Mouse (Mus musculus) liver, embryonic 12.5 days (tissue): ENCODE measurements at regions not wholly inside any gene's neighbourhood (a gene's known extent, or its start where the extent isn't known, plus 50 kb on each side); places are given as distances from the start of the nearest gene placed in this dataset.

Experiments
- ATAC-seq: fragments of 200-750 bp; cut with Nextera tagmentation; 2 replicates; pipeline ENCODE4 v1.8.0; 2017; ENCODE audit warnings: moderate number of reproducible peaks, mild to moderate bottlenecking, moderate library complexity
- H3K27ac ChIP-seq: fragments of 300-500 bp; sonication (generic); 2 replicates; pipeline ENCODE4 v1.5.1; 2016; ENCODE audit warnings: mild to moderate bottlenecking
- H3K27me3 ChIP-seq: fragments of 300-500 bp; sonication (generic); replicated peaks from 2 replicates; pipeline ENCODE4 v1.6.1; 2016; ENCODE audit warnings: mild to moderate bottlenecking, moderate library complexity
- H3K36me3 ChIP-seq: fragments of 300-500 bp; sonication (generic); 2 replicates; pipeline ENCODE4 v1.6.1; 2016; ENCODE audit warnings: mild to moderate bottlenecking, moderate library complexity
- H3K4me1 ChIP-seq: fragments of 300-500 bp; sonication (generic); 2 replicates; pipeline ENCODE4 v1.6.1; 2016
- H3K4me2 ChIP-seq: fragments of 300-500 bp; sonication (generic); 2 replicates; pipeline ENCODE4 v1.6.1; 2016; ENCODE audit warnings: mild to moderate bottlenecking, moderate library complexity
- H3K4me3 ChIP-seq: fragments of 300-500 bp; sonication (generic); 2 replicates; pipeline ENCODE4 v1.5.1; 2016; ENCODE audit warnings: mild to moderate bottlenecking, moderate library complexity
- H3K9ac ChIP-seq: fragments of 300-500 bp; sonication (generic); 2 replicates; pipeline ENCODE4 v1.6.1; 2016; ENCODE audit warnings: mild to moderate bottlenecking, moderate library complexity
- H3K9me3 ChIP-seq: fragments of 300-500 bp; sonication (generic); replicated peaks from 2 replicates; pipeline ENCODE4 v1.6.1; 2016; ENCODE audit warnings: mild to moderate bottlenecking, moderate library complexity
- WGBS: fragments of 180-500 bp; shearing (Covaris S2); methylation state at CpG from one replicate; pipeline ENCODE4 v1.1.7; 2016; ENCODE audit not compliant: insufficient replicate concordance; 5-methylcytosine and 5-hydroxymethylcytosine counted together

GRCm38 (mm10) chr1:43247609-43248008 lies 50.8 kb upstream of the Fhl2 start:
- ATAC-seq: no peak
- Histone ChIP-seq H3K4me1 (no peaks in the 10 kb centered on the region), H3K4me3 (no peak overlapping the region), H3K27me3 (no peaks in the 10 kb centered on the region), H3K27ac (no peak overlapping the region), H3K9ac (no peak overlapping the region), H3K36me3 (no peaks in the 10 kb centered on the region), H3K4me2 (no peak overlapping the region), H3K9me3 (no peaks in the 10 kb centered on the region)
- WGBS: 63% methylated on average over 1 of the region's 1 CpGs

- no peak overlapping the region for H3K9ac ChIP-seq
- no peaks in the 10 kb centered on the region for H3K4me1 ChIP-seq
- no peak overlapping the region for H3K4me3 ChIP-seq
- 65% methylated on average over 6 of the region's 6 CpGs for WGBS
- H3K4me2 ChIP-seq: no peak overlapping the region
- no peaks in the 10 kb centered on the region for H3K9me3 ChIP-seq
- ATAC-seq: no peak
- no peak overlapping the region for H3K27ac ChIP-seq
- H3K36me3 ChIP-seq: no peaks in the 10 kb centered on the region
- H3K27me3 ChIP-seq: no peaks in the 10 kb centered on the region
Measured at GRCm38 (mm10) chr1:43250281-43250680, 53.5 kb upstream of the Fhl2 start.

- Histone ChIP-seq H3K4me2 (no peak overlapping the region), H3K27ac (no peak overlapping the region), H3K9me3 (no peaks in the 10 kb centered on the region), H3K36me3 (no peaks in the 10 kb centered on the region), H3K4me3 (no peak overlapping the region), H3K9ac (no peak overlapping the region), H3K4me1 (no peaks in the 10 kb centered on the region), H3K27me3 (no peaks in the 10 kb centered on the region)
- 66% methylated on average over 7 of the region's 7 CpGs for WGBS
- ATAC-seq: no peak
Measured at GRCm38 (mm10) chr1:43251356-43251755, 54.6 kb upstream of the Fhl2 start.

- no peak overlapping the region for H3K9ac ChIP-seq
- no peaks in the 10 kb centered on the region for H3K36me3 ChIP-seq
- H3K9me3 ChIP-seq: no peaks in the 10 kb centered on the region
- no peak overlapping the region for H3K27ac ChIP-seq
- no peaks in the 10 kb centered on the region for H3K4me1 ChIP-seq
- H3K27me3 ChIP-seq: no peaks in the 10 kb centered on the region
- WGBS: 64% methylated on average over 1 of the region's 1 CpGs
- no peak for ATAC-seq
- H3K4me3 ChIP-seq: no peak overlapping the region
- no peak overlapping the region for H3K4me2 ChIP-seq
Measured at GRCm38 (mm10) chr1:43254129-43254528, 57.3 kb upstream of the Fhl2 start.

DNA sequence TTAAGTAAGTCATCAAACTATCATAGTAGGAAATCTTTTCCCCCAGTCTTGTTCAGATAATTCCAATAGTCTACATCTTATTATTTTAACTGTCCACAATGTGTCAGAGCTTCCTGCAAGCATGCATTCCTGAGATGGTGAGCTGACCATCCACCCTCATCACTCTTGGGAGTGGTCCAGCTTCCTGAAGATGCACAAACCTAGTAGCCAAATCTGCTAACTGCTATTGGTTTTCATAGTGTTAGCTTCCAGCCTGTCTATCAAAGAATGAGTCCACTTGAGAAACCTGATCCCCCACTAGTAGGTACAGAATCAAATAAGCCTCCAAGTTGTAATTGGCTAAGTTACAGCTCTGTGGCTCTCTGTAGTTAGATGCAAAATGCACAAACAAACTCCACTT lies 59.3 kb upstream of the Fhl2 start:
- Histone ChIP-seq H3K4me3 (no peak overlapping the region), H3K27me3 (no peaks in the 10 kb centered on the region), H3K36me3 (no peaks in the 10 kb centered on the region), H3K9me3 (no peaks in the 10 kb centered on the region), H3K4me2 (no peak overlapping the region), H3K4me1 (no peaks in the 10 kb centered on the region), H3K27ac (no peak overlapping the region), H3K9ac (no peak overlapping the region)
- no peak for ATAC-seq

DNA sequence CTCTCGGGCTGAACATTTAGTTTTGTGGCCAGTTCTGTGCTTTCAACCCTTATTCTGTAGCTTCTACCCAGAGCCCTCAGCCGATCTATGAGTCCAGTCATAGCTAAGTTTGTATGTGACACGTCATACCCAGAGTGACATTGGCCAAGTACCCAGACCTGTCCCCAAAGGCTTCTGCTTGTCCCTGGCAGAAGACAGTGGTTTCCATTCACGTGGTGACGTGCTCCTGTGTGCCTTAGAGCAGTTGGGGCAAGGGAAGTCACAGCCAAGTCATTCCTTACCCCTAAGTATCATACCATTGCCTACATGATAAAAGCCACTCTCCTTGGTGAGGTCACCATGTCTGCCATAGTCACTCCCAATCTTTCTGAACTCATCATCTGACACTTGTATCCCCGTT lies 61.1 kb upstream of the Fhl2 start:
- H3K9ac ChIP-seq: no peak overlapping the region
- H3K36me3 ChIP-seq: no peaks in the 10 kb centered on the region
- no peak overlapping the region for H3K4me3 ChIP-seq
- no peaks in the 10 kb centered on the region for H3K9me3 ChIP-seq
- no peak overlapping the region for H3K27ac ChIP-seq
- no peaks in the 10 kb centered on the region for H3K27me3 ChIP-seq
- WGBS: 54% methylated on average over 6 of the region's 6 CpGs
- H3K4me2 ChIP-seq: no peak overlapping the region
- no peak for ATAC-seq
- H3K4me1 ChIP-seq: no peaks in the 10 kb centered on the region

DNA sequence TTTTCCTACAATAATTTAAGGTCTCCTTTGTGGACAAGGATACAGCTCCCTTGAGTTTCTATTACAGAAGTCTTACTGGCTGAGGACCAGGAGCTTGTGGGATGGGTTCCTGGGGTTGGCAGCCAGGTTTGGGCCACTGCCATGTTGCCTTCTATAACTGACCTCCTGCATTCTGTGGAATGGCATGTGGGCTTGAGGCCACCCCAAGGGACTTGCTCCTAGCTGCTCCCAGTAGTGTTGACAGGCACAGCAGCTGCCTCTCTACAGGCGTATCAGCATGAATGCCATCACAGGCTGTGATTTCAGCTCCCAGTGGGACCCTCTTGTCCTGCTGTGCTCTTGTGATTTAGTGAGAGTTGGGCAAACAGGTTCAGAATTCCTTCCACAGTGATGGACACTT lies 63.1 kb upstream of the Fhl2 start:
- no peak overlapping the region for H3K9ac ChIP-seq
- WGBS: 69% methylated on average over 1 of the region's 1 CpGs
- ATAC-seq: no peak

GRCm38 (mm10) chr1:43260491-43260890 lies 63.7 kb upstream of the Fhl2 start:
- Histone ChIP-seq H3K36me3 (no peaks in the 10 kb centered on the region), H3K27me3 (no peaks in the 10 kb centered on the region), H3K4me2 (no peak overlapping the region), H3K4me1 (no peaks in the 10 kb centered on the region), H3K4me3 (no peak overlapping the region), H3K27ac (no peak overlapping the region), H3K9ac (no peak overlapping the region), H3K9me3 (no peaks in the 10 kb centered on the region)
- no peak for ATAC-seq
- WGBS: 76% methylated on average over 4 of the region's 4 CpGs

More for the DNA sequence above, 63.1 kb upstream of the Fhl2 start:
- H3K4me3 ChIP-seq: no peak overlapping the region
- H3K4me1 ChIP-seq: no peaks in the 10 kb centered on the region
- H3K27me3 ChIP-seq: no peaks in the 10 kb centered on the region
- no peak overlapping the region for H3K4me2 ChIP-seq
- H3K27ac ChIP-seq: no peak overlapping the region
- no peaks in the 10 kb centered on the region for H3K36me3 ChIP-seq
- no peaks in the 10 kb centered on the region for H3K9me3 ChIP-seq

GRCm38 (mm10) chr1:43264407-43264889 lies 67.7 kb upstream of the Fhl2 start:
- Histone ChIP-seq H3K27ac (no peak overlapping the region), H3K27me3 (no peaks in the 10 kb centered on the region), H3K4me3 (no peak overlapping the region), H3K4me2 (no peak overlapping the region), H3K36me3 (no peaks in the 10 kb centered on the region), H3K9me3 (no peaks in the 10 kb centered on the region), H3K9ac (no peak overlapping the region), H3K4me1 (no peaks in the 10 kb centered on the region)
- 14% methylated on average over 5 of the region's 5 CpGs for WGBS
- ATAC-seq: 0 out of 2 replicates have a peak, but pooled peaks have one; percentile 10

- Histone ChIP-seq H3K9me3 (no peaks in the 10 kb centered on the region), H3K4me1 (no peaks in the 10 kb centered on the region), H3K4me3 (no peak overlapping the region), H3K27ac (no peak overlapping the region), H3K27me3 (no peaks in the 10 kb centered on the region), H3K4me2 (no peak overlapping the region), H3K36me3 (no peaks in the 10 kb centered on the region), H3K9ac (no peak overlapping the region)
- 59% methylated on average over 5 of the region's 5 CpGs for WGBS
- ATAC-seq: no peak
Measured at GRCm38 (mm10) chr1:43265699-43266455, 69.1 kb upstream of the Fhl2 start.

GRCm38 (mm10) chr1:43269685-43270084 lies 72.9 kb upstream of the Fhl2 start:
- Histone ChIP-seq H3K27ac (no peak overlapping the region), H3K9ac (no peak overlapping the region), H3K4me1 (no peaks in the 10 kb centered on the region), H3K27me3 (no peaks in the 10 kb centered on the region), H3K9me3 (no peaks in the 10 kb centered on the region), H3K36me3 (no peaks in the 10 kb centered on the region), H3K4me3 (no peak overlapping the region), H3K4me2 (no peak overlapping the region)
- no peak for ATAC-seq
- whole genome bisulfite sequencing: 37% methylated on average over 7 of the region's 7 CpGs

DNA sequence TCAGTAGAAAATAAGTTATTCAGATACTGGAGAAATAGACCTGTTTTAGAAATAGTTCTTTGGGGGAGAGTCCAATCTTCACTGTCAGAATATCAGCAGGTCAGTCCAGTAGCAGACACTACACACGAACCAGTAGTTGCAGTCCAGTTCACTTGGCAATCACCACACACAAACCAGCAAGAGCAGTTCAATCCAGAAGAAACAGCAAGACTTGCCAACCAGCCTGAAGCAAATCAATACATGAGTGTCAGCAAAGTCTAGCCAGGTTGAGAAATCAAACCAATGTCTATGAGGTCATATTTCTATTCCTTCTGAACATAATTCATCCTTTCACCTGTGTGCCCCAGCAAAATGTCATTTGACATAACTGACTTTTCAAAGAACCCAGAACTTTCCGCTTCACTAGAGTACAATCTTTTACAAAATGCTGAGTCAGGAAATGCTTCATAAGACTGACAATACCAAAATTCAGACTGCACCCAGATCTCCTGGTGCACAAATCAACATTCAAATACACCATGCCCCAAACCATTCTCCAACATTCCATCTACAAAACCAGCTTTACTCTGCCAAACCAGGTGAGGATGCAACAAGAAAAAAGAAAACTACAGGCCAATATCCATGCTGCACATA lies 76.6 kb upstream of the Fhl2 start:
- ATAC-seq: no peak
- Histone ChIP-seq H3K27me3 (no peaks in the 10 kb centered on the region), H3K36me3 (no peaks in the 10 kb centered on the region), H3K9ac (no peak overlapping the region), H3K9me3 (no peaks in the 10 kb centered on the region), H3K4me1 (no peaks in the 10 kb centered on the region), H3K4me3 (no peak overlapping the region), H3K27ac (no peak overlapping the region), H3K4me2 (no peak overlapping the region)
- 63% methylated on average over 2 of the region's 2 CpGs for WGBS
